Mouse (Mus musculus) layer of hippocampus, postnatal 25 days (tissue): ENCODE data around the gene Atp2b2. TPM values are rescaled to one million over a fixed set of nuclear protein-coding genes. Genes with fewer than 3 reads are reported as not detected.

Experiments used
- DNase-seq, 2 experiments: peaks; one replicate each; pipeline ENCODE4 v3.0.0; 2022; ENCODE audit warnings: mixed read lengths in 2 of 2, low spot score in 1 of 2; ENCODE audit errors: extremely low spot score in 1 of 2
- total RNA-seq, 2 experiments: library from RNA; stranded (reverse); gene quantifications; 2 replicates each; pipeline ENCODE4 v1.2.3; 2021

Atp2b2 gene
- total RNA-seq, 2 experiments from 2014 or later: 313 to 346 TPM

GRCm38 (mm10) chr6:113862955-113863354 lies 179.5 kb downstream of the Atp2b2 start:
- DNase-seq: no peak

- DNase-seq: no peak
Measured at GRCm38 (mm10) chr6:113861938-113862337, 180.5 kb downstream of the Atp2b2 start.

- DNase-seq: no peak
Measured at GRCm38 (mm10) chr6:113861375-113861770, 181.0 kb downstream of the Atp2b2 start.

GRCm38 (mm10) chr6:113860735-113861374 lies 181.6 kb downstream of the Atp2b2 start:
- DNase-seq: no peak

GRCm38 (mm10) chr6:113860023-113860734 lies 182.2 kb downstream of the Atp2b2 start:
- no peak for DNase-seq

- no peak for DNase-seq
Measured at GRCm38 (mm10) chr6:113858317-113858716, 184.1 kb downstream of the Atp2b2 start.

- DNase-seq: no peak
Measured at GRCm38 (mm10) chr6:113857310-113857873, 185.0 kb downstream of the Atp2b2 start.

GRCm38 (mm10) chr6:113856790-113857189 lies 185.6 kb downstream of the Atp2b2 start:
- DNase-seq: peak; percentile 49 to 63

GRCm38 (mm10) chr6:113856095-113856646 lies 186.2 kb downstream of the Atp2b2 start:
- no peak for DNase-seq

- DNase-seq: no peak
Measured at GRCm38 (mm10) chr6:113855581-113855980, 186.8 kb downstream of the Atp2b2 start.

- no peak for DNase-seq
Measured at GRCm38 (mm10) chr6:113852318-113852717, 190.1 kb downstream of the Atp2b2 start.

- no peak for DNase-seq
Measured at GRCm38 (mm10) chr6:113849819-113850218, 192.6 kb downstream of the Atp2b2 start.

- no peak for DNase-seq
Measured at GRCm38 (mm10) chr6:113848655-113849054, 193.8 kb downstream of the Atp2b2 start.

- DNase-seq: no peak
Measured at GRCm38 (mm10) chr6:113847092-113847491, 195.3 kb downstream of the Atp2b2 start.

GRCm38 (mm10) chr6:113843248-113843647 lies 199.2 kb downstream of the Atp2b2 start:
- DNase-seq: no peak

- no peak for DNase-seq
Measured at GRCm38 (mm10) chr6:113838493-113838892, 203.9 kb downstream of the Atp2b2 start.

GRCm38 (mm10) chr6:113837740-113838139 lies 204.7 kb downstream of the Atp2b2 start:
- no peak for DNase-seq

- no peak for DNase-seq
Measured at GRCm38 (mm10) chr6:113836545-113836944, 205.9 kb downstream of the Atp2b2 start.

- no peak for DNase-seq
Measured at GRCm38 (mm10) chr6:113830463-113830862, 211.9 kb downstream of the Atp2b2 start.

- DNase-seq: no peak
Measured at GRCm38 (mm10) chr6:113827309-113827708, 215.1 kb downstream of the Atp2b2 start.

GRCm38 (mm10) chr6:113822417-113822816 lies 220.0 kb downstream of the Atp2b2 start:
- DNase-seq: peak; percentile 68 to 86
